Mouse (Mus musculus) liver, embryonic 14.5 days (tissue): ENCODE measurements around the gene Tns4.

ENCODE experiments used
- CTCF ChIP-seq: IDR thresholded peaks from 2 replicates; pipeline ENCODE4 v1.5.1; 2016; ENCODE audit warnings: antibody characterized with exemption, low read depth, control low read depth
- EP300 ChIP-seq: IDR thresholded peaks from 2 replicates; pipeline ENCODE4 v1.6.1; 2016; ENCODE audit warnings: antibody characterized with exemption, low read depth

- TF ChIP-seq CTCF (no peak), EP300 (no peak)
Observed at GRCm38 (mm10) chr11:99131463-99131840, 42.3 kb upstream of the Tns4 start.
